ENCODE assay signal across 8 mouse cellular contexts in the genomic region with DNA sequence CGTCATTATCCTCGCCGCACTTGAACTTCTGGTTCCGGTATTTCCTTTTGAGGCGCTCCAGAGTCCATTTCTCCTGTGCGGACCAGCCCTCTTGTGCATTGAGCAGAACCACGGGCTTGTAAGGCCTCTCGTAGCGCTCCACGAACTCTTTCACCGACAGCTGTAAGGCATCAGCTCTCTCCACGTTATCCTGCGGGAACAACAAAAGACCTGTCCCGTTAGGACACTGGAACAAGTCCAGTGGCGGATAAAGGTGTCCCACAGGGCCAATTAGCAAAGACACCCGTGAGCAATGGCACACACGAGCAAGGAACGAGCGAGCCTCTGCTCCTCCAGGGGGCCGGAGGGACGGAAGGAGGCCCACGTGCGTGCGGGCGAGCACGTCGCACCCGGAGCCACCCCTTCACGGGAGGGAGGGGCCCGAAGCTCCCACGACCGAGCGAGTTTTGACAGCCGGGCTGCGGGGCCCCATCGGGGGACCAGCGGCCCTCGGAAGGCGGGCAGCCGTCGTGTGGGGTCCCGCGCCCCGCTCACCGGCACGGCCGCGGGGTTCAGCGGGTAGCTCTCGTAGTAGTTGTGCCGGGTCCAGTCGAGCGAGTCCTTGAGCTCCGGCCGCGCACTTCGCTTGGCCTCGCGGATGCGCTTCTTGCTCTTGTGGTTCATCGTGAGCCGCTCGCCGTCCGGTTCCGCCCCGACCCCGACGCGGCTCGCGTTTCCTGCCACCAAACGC. TPM values are rescaled to one million over a fixed set of nuclear protein-coding genes. Genes with fewer than 3 reads are reported as not detected.
DNase-seq lines count a peak whose midpoint lies in the region; ATAC-seq and TF ChIP-seq lines count a peak whose summit lies in the region.

No protein-coding gene starts in this region.

- peak overlapping the region; percentile 92 for H3K9ac ChIP-seq in heart, embryonic 15.5 days
- H3K9ac ChIP-seq in liver, embryonic 14.5 days (replicated peaks) = peak overlapping the region; percentile 84
- H3K9ac ChIP-seq in stomach, embryonic 14.5 days (replicated peaks; ENCODE audit: low read depth, low read length) = peak overlapping the region; percentile 89

- TF ChIP-seq CTCF in liver, embryonic 14.5 days (IDR thresholded peaks at IDR 0.05; ENCODE audit: low read depth) = peak; percentile 34

- peaks cover 4% of the 10 kb centered on the region; the same call in 1 of the 2 replicates for H3K4me1 ChIP-seq in brown adipose tissue, adult 24 weeks (ENCODE audit: control insufficient read depth, insufficient read depth, insufficient read length, low read length)
- H3K4me1 ChIP-seq in forebrain, embryonic 10.5 days = peaks cover 63% of the 10 kb centered on the region
- H3K4me1 ChIP-seq in heart, embryonic 15.5 days (replicated peaks) = peaks cover 31% of the 10 kb centered on the region
- H3K4me1 ChIP-seq in liver, embryonic 14.5 days (replicated peaks; ENCODE audit: control insufficient read depth in 2 of 2, insufficient read depth in 2 of 2, low read length in 1 of 2) = peaks cover 7 to 15% of the 10 kb centered on the region in 2 experiments
- peaks cover 27% of the 10 kb centered on the region for H3K4me1 ChIP-seq in stomach, embryonic 14.5 days (ENCODE audit: control insufficient read depth, insufficient read depth, low read length)

- ATAC-seq in heart, embryonic 15.5 days (replicated peaks; ENCODE audit: insufficient number of reproducible peaks, insufficient read depth, low FRiP score, low read depth) = peak; percentile 66
- ATAC-seq in liver, embryonic 14.5 days (ENCODE audit: insufficient read depth) = peak; percentile 66
- peak; percentile 64 for ATAC-seq in stomach, embryonic 14.5 days (ENCODE audit: insufficient number of reproducible peaks, insufficient read depth, low FRiP score, low read depth)

- no peaks in the 10 kb centered on the region for H3K27me3 ChIP-seq in forebrain, embryonic 10.5 days (ENCODE audit: poor library complexity, severe bottlenecking)
- H3K27me3 ChIP-seq in heart, embryonic 15.5 days = no peaks in the 10 kb centered on the region
- no peaks in the 10 kb centered on the region for H3K27me3 ChIP-seq in liver, embryonic 14.5 days (ENCODE audit: control insufficient read depth, insufficient read depth, low read length)
- H3K27me3 ChIP-seq in stomach, embryonic 14.5 days (ENCODE audit: control insufficient read depth, insufficient read depth, low read length) = no peaks in the 10 kb centered on the region

- no peaks in the 10 kb centered on the region for H3K9me3 ChIP-seq in forebrain, embryonic 10.5 days
- no peaks in the 10 kb centered on the region for H3K9me3 ChIP-seq in heart, embryonic 15.5 days (replicated peaks)
- H3K9me3 ChIP-seq in liver, embryonic 14.5 days (ENCODE audit: control insufficient read depth, low read length) = no peaks in the 10 kb centered on the region
- no peaks in the 10 kb centered on the region for H3K9me3 ChIP-seq in stomach, embryonic 14.5 days (ENCODE audit: control insufficient read depth, low read depth, low read length)

- peak overlapping the region; percentile 62 for H3K4me2 ChIP-seq in heart, embryonic 15.5 days
- peak overlapping the region; percentile 99 for H3K4me2 ChIP-seq in liver, embryonic 14.5 days (ENCODE audit: low read depth)
- peak overlapping the region; percentile 66 for H3K4me2 ChIP-seq in stomach, embryonic 14.5 days (replicated peaks; ENCODE audit: low read depth, low read length)

- H3K4me3 ChIP-seq in brown adipose tissue, adult 24 weeks (ENCODE audit: insufficient read depth, low read depth, low read length) = peak overlapping the region; percentile 79
- H3K4me3 ChIP-seq in forebrain, embryonic 10.5 days = peak overlapping the region; percentile 89
- H3K4me3 ChIP-seq in heart, embryonic 15.5 days = peak overlapping the region; percentile 88
- H3K4me3 ChIP-seq in liver, embryonic 14.5 days (ENCODE audit: insufficient read depth in 1 of 2, low read depth in 2 of 2, low read length in 2 of 2) = peak overlapping the region; percentile 93 to 96
- H3K4me3 ChIP-seq in stomach, embryonic 14.5 days (ENCODE audit: low read depth, low read length) = peak overlapping the region; percentile 76

- WGBS in forebrain, embryonic 10.5 days = under 1% methylated on average over 73 of the region's 73 CpGs
- under 1% methylated on average over 73 of the region's 73 CpGs for WGBS in heart, embryonic 15.5 days
- under 1% methylated on average over 70 of the region's 73 CpGs for WGBS in liver, embryonic 14.5 days (ENCODE audit: insufficient replicate concordance)
- under 1% methylated on average over 73 of the region's 73 CpGs for WGBS in stomach, embryonic 14.5 days

- no peak for TF ChIP-seq EP300 in liver, embryonic 14.5 days (IDR thresholded peaks at IDR 0.05; ENCODE audit: low read depth)

- peaks cover 57% of the 10 kb centered on the region for H3K36me3 ChIP-seq in forebrain, embryonic 10.5 days (replicated peaks)
- H3K36me3 ChIP-seq in heart, embryonic 15.5 days = peaks cover 25% of the 10 kb centered on the region
- H3K36me3 ChIP-seq in liver, embryonic 14.5 days (replicated peaks; ENCODE audit: control insufficient read depth, insufficient read depth, low read depth) = peaks cover 44% of the 10 kb centered on the region
- H3K36me3 ChIP-seq in stomach, embryonic 14.5 days (ENCODE audit: control insufficient read depth, insufficient read depth, low read length) = peaks cover 37% of the 10 kb centered on the region

- peak overlapping the region; percentile 96 for H3K27ac ChIP-seq in brown adipose tissue, adult 24 weeks (replicated peaks; ENCODE audit: low read depth, low read length)
- H3K27ac ChIP-seq in forebrain, embryonic 10.5 days = peak overlapping the region; percentile 98
- H3K27ac ChIP-seq in heart, embryonic 15.5 days = peak overlapping the region; percentile 99
- H3K27ac ChIP-seq in liver, embryonic 14.5 days = peak overlapping the region; percentile 90
- H3K27ac ChIP-seq in stomach, embryonic 14.5 days (ENCODE audit: low read length) = peak overlapping the region; percentile 100

- DNase-seq in CD8-positive naive resting alpha-beta T cell, adult 2 months (ENCODE audit: low read depth in 2 of 2, low spot score in 2 of 2) = peak; percentile 52 to 57
- peak; percentile 63 for DNase-seq in forebrain, embryonic 10.5 days (ENCODE audit: extremely low spot score, low spot score)
- peak; percentile 80 for DNase-seq in kidney, postnatal 14 days
- peak in 2 of 3 experiments; percentile 46 to 53 for DNase-seq in liver, embryonic 14.5 days (ENCODE audit: low read depth in 3 of 3, low spot score in 3 of 3)
- peak; percentile 79 for DNase-seq in naive thymus-derived CD4-positive, alpha-beta T cell, adult 2 months (ENCODE audit: low read depth)

RNA-seq across cellular contexts. Expression of gene Mettl23, which starts 0.4 kb away (rescaled TPM):
- polyA plus RNA-seq in brown adipose tissue, adult 24 weeks (2012; ENCODE audit: insufficient read depth, insufficient read length, missing spikeins) = 70.4 and 80.7 TPM in 2 replicates
- polyA plus RNA-seq in forebrain, embryonic 10.5 days (2016; fragmentation: Nextera tagmentation; extraction: Ambion mirVana) = 64.3 and 66.5 TPM in 2 replicates
- 63.0 and 63.4 TPM in 2 replicates for polyA plus RNA-seq in heart, embryonic 15.5 days (2015; fragmentation: Nextera tagmentation; extraction: Ambion mirVana)
- polyA plus RNA-seq in liver, embryonic 14.5 days (2012; rRNA removed) = 12.9 and 17.5 TPM in 2 replicates
- 37.1 and 41.0 TPM in 2 replicates for polyA plus RNA-seq in liver, embryonic 14.5 days (2014; fragmentation: Nextera tagmentation; extraction: Ambion mirVana)
- 68.9 and 71.7 TPM in 2 replicates for polyA plus RNA-seq in stomach, embryonic 14.5 days (2014; fragmentation: Nextera tagmentation; extraction: Ambion mirVana)

RNA-seq across cellular contexts. Expression of gene Jmjd6, which starts 0.6 kb away (rescaled TPM):
- polyA plus RNA-seq in brown adipose tissue, adult 24 weeks (2012; ENCODE audit: insufficient read depth, insufficient read length, missing spikeins) = 20.9 and 33.7 TPM in 2 replicates
- 91.1 and 106 TPM in 2 replicates for polyA plus RNA-seq in forebrain, embryonic 10.5 days (2016; fragmentation: Nextera tagmentation; extraction: Ambion mirVana)
- 66.5 and 67.4 TPM in 2 replicates for polyA plus RNA-seq in heart, embryonic 15.5 days (2015; fragmentation: Nextera tagmentation; extraction: Ambion mirVana)
- polyA plus RNA-seq in liver, embryonic 14.5 days (2012; rRNA removed) = 10.7 and 14.8 TPM in 2 replicates
- polyA plus RNA-seq in liver, embryonic 14.5 days (2014; fragmentation: Nextera tagmentation; extraction: Ambion mirVana) = 22.4 and 24.7 TPM in 2 replicates
- polyA plus RNA-seq in stomach, embryonic 14.5 days (2014; fragmentation: Nextera tagmentation; extraction: Ambion mirVana) = 68.2 and 68.6 TPM in 2 replicates

RNA-seq across cellular contexts. Expression of gene Mfsd11, which starts 9.5 kb away (rescaled TPM):
- 21.0 and 27.5 TPM in 2 replicates for polyA plus RNA-seq in brown adipose tissue, adult 24 weeks (2012; ENCODE audit: insufficient read depth, insufficient read length, missing spikeins)
- 18.9 and 24.7 TPM in 2 replicates for polyA plus RNA-seq in forebrain, embryonic 10.5 days (2016; fragmentation: Nextera tagmentation; extraction: Ambion mirVana)
- polyA plus RNA-seq in heart, embryonic 15.5 days (2015; fragmentation: Nextera tagmentation; extraction: Ambion mirVana) = 31.8 and 38.6 TPM in 2 replicates
- 5.3 and 5.6 TPM in 2 replicates for polyA plus RNA-seq in liver, embryonic 14.5 days (2012; rRNA removed)
- polyA plus RNA-seq in liver, embryonic 14.5 days (2014; fragmentation: Nextera tagmentation; extraction: Ambion mirVana) = 7.4 and 10.2 TPM in 2 replicates
- polyA plus RNA-seq in stomach, embryonic 14.5 days (2014; fragmentation: Nextera tagmentation; extraction: Ambion mirVana) = 38.7 and 40.8 TPM in 2 replicates

RNA-seq across cellular contexts. Expression of gene Srsf2, which starts 10.2 kb away (rescaled TPM):
- polyA plus RNA-seq in brown adipose tissue, adult 24 weeks (2012; ENCODE audit: insufficient read depth, insufficient read length, missing spikeins) = 98.3 and 130 TPM in 2 replicates
- 901 and 914 TPM in 2 replicates for polyA plus RNA-seq in forebrain, embryonic 10.5 days (2016; fragmentation: Nextera tagmentation; extraction: Ambion mirVana)
- polyA plus RNA-seq in heart, embryonic 15.5 days (2015; fragmentation: Nextera tagmentation; extraction: Ambion mirVana) = 479 and 520 TPM in 2 replicates
- 231 and 334 TPM in 2 replicates for polyA plus RNA-seq in liver, embryonic 14.5 days (2012; rRNA removed)
- 426 and 459 TPM in 2 replicates for polyA plus RNA-seq in liver, embryonic 14.5 days (2014; fragmentation: Nextera tagmentation; extraction: Ambion mirVana)
- 821 and 918 TPM in 2 replicates for polyA plus RNA-seq in stomach, embryonic 14.5 days (2014; fragmentation: Nextera tagmentation; extraction: Ambion mirVana)

RNA-seq across cellular contexts. Expression of gene Mxra7, which starts 14.8 kb away (rescaled TPM):
- polyA plus RNA-seq in brown adipose tissue, adult 24 weeks (2012; ENCODE audit: insufficient read depth, insufficient read length, missing spikeins) = 6.6 and 6.9 TPM in 2 replicates
- polyA plus RNA-seq in forebrain, embryonic 10.5 days (2016; fragmentation: Nextera tagmentation; extraction: Ambion mirVana) = 16.5 and 18.2 TPM in 2 replicates
- polyA plus RNA-seq in heart, embryonic 15.5 days (2015; fragmentation: Nextera tagmentation; extraction: Ambion mirVana) = 18.8 and 19.8 TPM in 2 replicates
- 0.71 and 1.3 TPM in 2 replicates for polyA plus RNA-seq in liver, embryonic 14.5 days (2012; rRNA removed)
- polyA plus RNA-seq in liver, embryonic 14.5 days (2014; fragmentation: Nextera tagmentation; extraction: Ambion mirVana) = 1.1 TPM in 2 replicates
- polyA plus RNA-seq in stomach, embryonic 14.5 days (2014; fragmentation: Nextera tagmentation; extraction: Ambion mirVana) = 16.5 and 17.4 TPM in 2 replicates

Comparison
In these comparisons a context has a peak if more than half of its experiments do, and no peak if none do; other contexts are left out.
1. Peak in every context shown above with its lines: DNase-seq, ATAC-seq, H3K4me3 ChIP-seq and H3K27ac ChIP-seq.